Mouse (Mus musculus) neutrophil, adult 5-6 weeks (primary cell): ENCODE data around the gene Tmem199. TPM values are rescaled to one million over a fixed set of nuclear protein-coding genes. Genes with fewer than 3 reads are reported as not detected.

Source experiments
- ATAC-seq: fragments of 151-379, 151-347 bp; 2 replicates; pipeline ENCODE4 v1.8.0; 2017; ENCODE audit warnings: mild to moderate bottlenecking, moderate TSS enrichment; ENCODE audit not compliant: insufficient number of reproducible peaks, poor library complexity, low FRiP score, severe bottlenecking; ENCODE audit errors: extremely low read depth
- total RNA-seq: library from RNA; stranded (forward); fragments of 200-1000 nt; gene quantifications from 2 replicates; pipeline ENCODE4 v1.2.3, GENCODE M21; 2017

Gene Tmem199
- total RNA-seq, 1 experiment from 2014 or later, result 25.4 TPM

- ATAC-seq, result no peak
Observed at GRCm38 (mm10) chr11:78531046-78531445, 19.1 kb upstream of the Tmem199 start.

- ATAC-seq, result no peak
Observed at GRCm38 (mm10) chr11:78530001-78530400, 18.0 kb upstream of the Tmem199 start.

- no peak for ATAC-seq
Observed at GRCm38 (mm10) chr11:78528714-78529113, 16.7 kb upstream of the Tmem199 start.

- no peak for ATAC-seq
Observed at GRCm38 (mm10) chr11:78524838-78525237, 12.9 kb upstream of the Tmem199 start.

- ATAC-seq, result no peak
Observed at GRCm38 (mm10) chr11:78523241-78523955, 11.4 kb upstream of the Tmem199 start.

- no peak for ATAC-seq
Observed at GRCm38 (mm10) chr11:78522481-78522997, 10.6 kb upstream of the Tmem199 start.

GRCm38 (mm10) chr11:78521880-78522279, 9.9 kb upstream of the Tmem199 start:
- ATAC-seq, result no peak

- ATAC-seq, result no peak
Observed at GRCm38 (mm10) chr11:78518931-78519330, 7.0 kb upstream of the Tmem199 start.

GRCm38 (mm10) chr11:78515549-78516325, 3.8 kb upstream of the Tmem199 start:
- ATAC-seq, result no peak

GRCm38 (mm10) chr11:78513106-78513790, 1.3 kb upstream of the Tmem199 start:
- ATAC-seq, result no peak

GRCm38 (mm10) chr11:78509148-78509547, 2.8 kb downstream of the Tmem199 start:
- no peak for ATAC-seq

GRCm38 (mm10) chr11:78505430-78505829, 6.5 kb downstream of the Tmem199 start:
- no peak for ATAC-seq

- no peak for ATAC-seq
Observed at GRCm38 (mm10) chr11:78502909-78503650, 8.9 kb downstream of the Tmem199 start, which contains the start of gene Sebox. Gene Sebox, plus strand, starts transcription at chr11:78503447.

- no peak for ATAC-seq
Observed at GRCm38 (mm10) chr11:78501529-78501928, 10.4 kb downstream of the Tmem199 start.

GRCm38 (mm10) chr11:78500623-78501202, 11.3 kb downstream of the Tmem199 start:
- ATAC-seq, result no peak

GRCm38 (mm10) chr11:78499543-78499942, 12.4 kb downstream of the Tmem199 start:
- no peak for ATAC-seq

GRCm38 (mm10) chr11:78499004-78499403, 13.0 kb downstream of the Tmem199 start, which contains the start of gene Vtn:
Gene Vtn, plus strand, starts transcription at chr11:78499091.
- no peak for ATAC-seq
